Mouse (Mus musculus) spleen, postnatal 10 days (tissue): Measurements from ENCODE around the gene Gtf2f1.

Source experiments
- DNase-seq, 2 experiments: peaks; one replicate each; pipeline ENCODE4 v3.0.0; 2021 to 2022; ENCODE audit warnings: low spot score in 2 of 2

Gene Gtf2f1

GRCm38 (mm10) chr17:57007137-57007905 is 3.8 kb downstream of the Gtf2f1 start:
- DNase-seq = no peak

GRCm38 (mm10) chr17:57003994-57004393 is 7.1 kb downstream of the Gtf2f1 start:
- DNase-seq = no peak

- no peak for DNase-seq
Measured at GRCm38 (mm10) chr17:57001228-57001627, 9.9 kb downstream of the Gtf2f1 start.

- no peak for DNase-seq
Measured at GRCm38 (mm10) chr17:56999968-57000609, 11.0 kb downstream of the Gtf2f1 start, which contains the start of gene Pspn. TSS of gene Pspn (minus strand) at chr17:57000018.

- DNase-seq = no peak
Measured at GRCm38 (mm10) chr17:56999414-56999813, 11.7 kb downstream of the Gtf2f1 start.

- DNase-seq = peak; percentile 90 to 97
Measured at GRCm38 (mm10) chr17:56997029-56997667, 13.9 kb downstream of the Gtf2f1 start, which contains the start of gene Alkbh7. TSS of gene Alkbh7 (plus strand) at chr17:56997339.

GRCm38 (mm10) chr17:56996506-56996905 is 14.6 kb downstream of the Gtf2f1 start:
- no peak for DNase-seq

GRCm38 (mm10) chr17:56995046-56995445 is 16.0 kb downstream of the Gtf2f1 start:
- no peak for DNase-seq

- peak in 1 of 2 experiments; percentile 12 for DNase-seq
Measured at GRCm38 (mm10) chr17:56990966-56991365, 20.1 kb downstream of the Gtf2f1 start.

GRCm38 (mm10) chr17:56990115-56990746 is 20.9 kb downstream of the Gtf2f1 start, which contains the start of gene Clpp:
TSS of gene Clpp (plus strand) at chr17:56990305.
- peak; percentile 87 to 98 for DNase-seq

- DNase-seq = peak in 1 of 2 experiments; percentile 33
Measured at GRCm38 (mm10) chr17:56989467-56990114, 21.5 kb downstream of the Gtf2f1 start.

GRCm38 (mm10) chr17:56988921-56989430 is 22.1 kb downstream of the Gtf2f1 start:
- DNase-seq = peak in 1 of 2 experiments; percentile 12

- DNase-seq = peak in 1 of 2 experiments; percentile 20
Measured at GRCm38 (mm10) chr17:56988441-56988840, 22.6 kb downstream of the Gtf2f1 start.

GRCm38 (mm10) chr17:56986105-56986805 is 24.8 kb downstream of the Gtf2f1 start:
- peak in 1 of 2 experiments; percentile 4 for DNase-seq

- DNase-seq = peak in 1 of 2 experiments; percentile 2
Measured at GRCm38 (mm10) chr17:56985656-56986055, 25.4 kb downstream of the Gtf2f1 start.

- DNase-seq = no peak
Measured at GRCm38 (mm10) chr17:56984886-56985285, 26.2 kb downstream of the Gtf2f1 start.

- no peak for DNase-seq
Measured at GRCm38 (mm10) chr17:56982013-56982412, 29.1 kb downstream of the Gtf2f1 start, which contains the start of gene Acer1. TSS of gene Acer1 (minus strand) at chr17:56982126.

- DNase-seq = no peak
Measured at GRCm38 (mm10) chr17:56981049-56981448, 30.0 kb downstream of the Gtf2f1 start.

- no peak for DNase-seq
Measured at GRCm38 (mm10) chr17:56979524-56979923, 31.6 kb downstream of the Gtf2f1 start.
